Mouse (Mus musculus): ENCODE results near the gene Hspg2. TPM values are rescaled to one million over a fixed set of nuclear protein-coding genes. Genes with fewer than 3 reads are reported as not detected.
A peak's percentile ranks its signal among the peaks of the same experiment; 100 is the strongest.

Hspg2 gene
- polyA plus RNA-seq, 1 experiment from 2014 or later, result 5.2 TPM

- ATAC-seq (ENCODE audit: low read depth), result no peak
- no peaks in the 10 kb centered on the region for H3K4me1 ChIP-seq (ENCODE audit: control insufficient read depth, low read depth, low read length)
- no peak overlapping the region for H3K4me3 ChIP-seq (ENCODE audit: low read depth, low read length)
- H3K27me3 ChIP-seq (ENCODE audit: control insufficient read depth, insufficient read depth, low read depth, low read length), result no peaks in the 10 kb centered on the region
- no peak overlapping the region for H3K4me2 ChIP-seq (ENCODE audit: low read depth, low read length)
- WGBS (ENCODE audit: insufficient replicate concordance), result 88% methylated on average over 14 of the region's 14 CpGs
- no peaks in the 10 kb centered on the region; the same call in 1 of the 2 replicates for H3K36me3 ChIP-seq (ENCODE audit: control insufficient read depth, insufficient read depth)
- H3K27ac ChIP-seq (ENCODE audit: low read length), result no peak overlapping the region
- no peaks in the 10 kb centered on the region for H3K9me3 ChIP-seq (replicated peaks; ENCODE audit: control insufficient read depth, low read length)
- no peak overlapping the region for H3K9ac ChIP-seq (ENCODE audit: low read depth, low read length)
Measured at GRCm38 (mm10) chr4:137518746-137519145, 50.2 kb downstream of the Hspg2 start.

- no peaks in the 10 kb centered on the region for H3K4me1 ChIP-seq (ENCODE audit: control insufficient read depth, low read depth, low read length)
- no peak overlapping the region for H3K4me3 ChIP-seq (ENCODE audit: low read depth, low read length)
- no peak overlapping the region for H3K9ac ChIP-seq (ENCODE audit: low read depth, low read length)
- no peak for ATAC-seq (ENCODE audit: low read depth)
- no peak overlapping the region for H3K27ac ChIP-seq (ENCODE audit: low read length)
- H3K36me3 ChIP-seq (ENCODE audit: control insufficient read depth, insufficient read depth), result no peaks in the 10 kb centered on the region; the same call in 1 of the 2 replicates
- no peak overlapping the region for H3K4me2 ChIP-seq (ENCODE audit: low read depth, low read length)
- WGBS (ENCODE audit: insufficient replicate concordance), result 76% methylated on average over 5 of the region's 5 CpGs
- no peaks in the 10 kb centered on the region for H3K9me3 ChIP-seq (replicated peaks; ENCODE audit: control insufficient read depth, low read length)
- H3K27me3 ChIP-seq (ENCODE audit: control insufficient read depth, insufficient read depth, low read depth, low read length), result no peaks in the 10 kb centered on the region
Measured at GRCm38 (mm10) chr4:137520346-137520745, 51.8 kb downstream of the Hspg2 start.

- Histone ChIP-seq H3K9ac (ENCODE audit: low read depth, low read length) (no peak overlapping the region), H3K4me1 (ENCODE audit: control insufficient read depth, low read depth, low read length) (no peaks in the 10 kb centered on the region), H3K4me3 (ENCODE audit: low read depth, low read length) (no peak overlapping the region), H3K27ac (ENCODE audit: low read length) (no peak overlapping the region), H3K36me3 (ENCODE audit: control insufficient read depth, insufficient read depth) (no peaks in the 10 kb centered on the region), H3K4me2 (ENCODE audit: low read depth, low read length) (no peak overlapping the region), H3K27me3 (ENCODE audit: control insufficient read depth, insufficient read depth, low read depth, low read length) (no peaks in the 10 kb centered on the region), H3K9me3 (replicated peaks; ENCODE audit: control insufficient read depth, low read length) (no peaks in the 10 kb centered on the region)
- no peak for ATAC-seq (ENCODE audit: low read depth)
- 67% methylated on average over 11 of the region's 11 CpGs for WGBS (ENCODE audit: insufficient replicate concordance)
Measured at GRCm38 (mm10) chr4:137521966-137522365, 53.4 kb downstream of the Hspg2 start.

GRCm38 (mm10) chr4:137525426-137525825, 56.9 kb downstream of the Hspg2 start:
- Histone ChIP-seq H3K27ac (ENCODE audit: low read length) (no peak overlapping the region), H3K27me3 (ENCODE audit: control insufficient read depth, insufficient read depth, low read depth, low read length) (no peaks in the 10 kb centered on the region), H3K4me1 (ENCODE audit: control insufficient read depth, low read depth, low read length) (no peaks in the 10 kb centered on the region), H3K4me3 (ENCODE audit: low read depth, low read length) (no peak overlapping the region), H3K9ac (ENCODE audit: low read depth, low read length) (no peak overlapping the region), H3K4me2 (ENCODE audit: low read depth, low read length) (no peak overlapping the region), H3K36me3 (ENCODE audit: control insufficient read depth, insufficient read depth) (no peaks in the 10 kb centered on the region), H3K9me3 (replicated peaks; ENCODE audit: control insufficient read depth, low read length) (no peaks in the 10 kb centered on the region)
- 73% methylated on average over 1 of the region's 1 CpGs for WGBS (ENCODE audit: insufficient replicate concordance)
- ATAC-seq (ENCODE audit: low read depth), result no peak

GRCm38 (mm10) chr4:137527368-137527767, 58.8 kb downstream of the Hspg2 start:
- Histone ChIP-seq H3K36me3 (ENCODE audit: control insufficient read depth, insufficient read depth) (no peaks in the 10 kb centered on the region), H3K4me1 (ENCODE audit: control insufficient read depth, low read depth, low read length) (no peaks in the 10 kb centered on the region), H3K27me3 (ENCODE audit: control insufficient read depth, insufficient read depth, low read depth, low read length) (no peaks in the 10 kb centered on the region), H3K27ac (ENCODE audit: low read length) (no peak overlapping the region), H3K4me2 (ENCODE audit: low read depth, low read length) (no peak overlapping the region), H3K9ac (ENCODE audit: low read depth, low read length) (no peak overlapping the region), H3K9me3 (replicated peaks; ENCODE audit: control insufficient read depth, low read length) (no peaks in the 10 kb centered on the region), H3K4me3 (ENCODE audit: low read depth, low read length) (no peak overlapping the region)
- ATAC-seq (ENCODE audit: low read depth), result peak; percentile 30; the same call in 1 of the 2 replicates
- 46% methylated on average over 4 of the region's 4 CpGs for WGBS (ENCODE audit: insufficient replicate concordance)

GRCm38 (mm10) chr4:137527872-137528271, 59.3 kb downstream of the Hspg2 start:
- H3K9ac ChIP-seq (ENCODE audit: low read depth, low read length), result no peak overlapping the region
- H3K4me3 ChIP-seq (ENCODE audit: low read depth, low read length), result no peak overlapping the region
- no peaks in the 10 kb centered on the region for H3K9me3 ChIP-seq (replicated peaks; ENCODE audit: control insufficient read depth, low read length)
- no peaks in the 10 kb centered on the region for H3K36me3 ChIP-seq (ENCODE audit: control insufficient read depth, insufficient read depth)
- ATAC-seq (ENCODE audit: low read depth), result no peak
- H3K27me3 ChIP-seq (ENCODE audit: control insufficient read depth, insufficient read depth, low read depth, low read length), result no peaks in the 10 kb centered on the region
- 61% methylated on average over 6 of the region's 6 CpGs for WGBS (ENCODE audit: insufficient replicate concordance)
- H3K4me1 ChIP-seq (ENCODE audit: control insufficient read depth, low read depth, low read length), result no peaks in the 10 kb centered on the region
- no peak overlapping the region for H3K4me2 ChIP-seq (ENCODE audit: low read depth, low read length)
- H3K27ac ChIP-seq (ENCODE audit: low read length), result no peak overlapping the region

GRCm38 (mm10) chr4:137540356-137540755, 71.8 kb downstream of the Hspg2 start:
- WGBS (ENCODE audit: insufficient replicate concordance), result 59% methylated on average over 14 of the region's 14 CpGs
- H3K9me3 ChIP-seq (replicated peaks; ENCODE audit: control insufficient read depth, low read length), result no peaks in the 10 kb centered on the region
- no peaks in the 10 kb centered on the region; the same call in 1 of the 2 replicates for H3K4me1 ChIP-seq (ENCODE audit: control insufficient read depth, low read depth, low read length)
- no peak overlapping the region for H3K27ac ChIP-seq (ENCODE audit: low read length)
- peak; percentile 64 for ATAC-seq (ENCODE audit: low read depth)
- no peaks in the 10 kb centered on the region for H3K27me3 ChIP-seq (ENCODE audit: control insufficient read depth, insufficient read depth, low read depth, low read length)
- no peaks in the 10 kb centered on the region; the same call in 1 of the 2 replicates for H3K36me3 ChIP-seq (ENCODE audit: control insufficient read depth, insufficient read depth)
- no peak overlapping the region for H3K9ac ChIP-seq (ENCODE audit: low read depth, low read length)
- no peak overlapping the region for H3K4me2 ChIP-seq (ENCODE audit: low read depth, low read length)
- no peak overlapping the region for H3K4me3 ChIP-seq (ENCODE audit: low read depth, low read length)

GRCm38 (mm10) chr4:137542968-137543367, 74.4 kb downstream of the Hspg2 start:
- Histone ChIP-seq H3K27me3 (ENCODE audit: control insufficient read depth, insufficient read depth, low read depth, low read length) (no peaks in the 10 kb centered on the region), H3K27ac (ENCODE audit: low read length) (no peak overlapping the region), H3K4me3 (ENCODE audit: low read depth, low read length) (no peak overlapping the region), H3K9ac (ENCODE audit: low read depth, low read length) (no peak overlapping the region), H3K9me3 (replicated peaks; ENCODE audit: control insufficient read depth, low read length) (no peaks in the 10 kb centered on the region), H3K4me2 (ENCODE audit: low read depth, low read length) (no peak overlapping the region), H3K4me1 (ENCODE audit: control insufficient read depth, low read depth, low read length) (no peaks in the 10 kb centered on the region; the same call in 1 of the 2 replicates), H3K36me3 (ENCODE audit: control insufficient read depth, insufficient read depth) (no peaks in the 10 kb centered on the region; the same call in 1 of the 2 replicates)
- 61% methylated on average over 10 of the region's 10 CpGs for WGBS (ENCODE audit: insufficient replicate concordance)
- peak; percentile 20; the same call in 1 of the 2 replicates for ATAC-seq (ENCODE audit: low read depth)

GRCm38 (mm10) chr4:137545568-137545967, 77.0 kb downstream of the Hspg2 start:
- 78% methylated on average over 9 of the region's 9 CpGs for WGBS (ENCODE audit: insufficient replicate concordance)
- no peak overlapping the region for H3K4me3 ChIP-seq (ENCODE audit: low read depth, low read length)
- H3K36me3 ChIP-seq (ENCODE audit: control insufficient read depth, insufficient read depth), result no peaks in the 10 kb centered on the region; the same call in 1 of the 2 replicates

More at GRCm38 (mm10) chr4:137545568-137545967, 77.0 kb downstream of the Hspg2 start:
- no peak overlapping the region for H3K4me2 ChIP-seq (ENCODE audit: low read depth, low read length)
- no peaks in the 10 kb centered on the region for H3K9me3 ChIP-seq (replicated peaks; ENCODE audit: control insufficient read depth, low read length)
- no peak overlapping the region for H3K27ac ChIP-seq (ENCODE audit: low read length)
- no peaks in the 10 kb centered on the region; the same call in 1 of the 2 replicates for H3K4me1 ChIP-seq (ENCODE audit: control insufficient read depth, low read depth, low read length)
- no peak overlapping the region for H3K9ac ChIP-seq (ENCODE audit: low read depth, low read length)
- ATAC-seq (ENCODE audit: low read depth), result no peak
- H3K27me3 ChIP-seq (ENCODE audit: control insufficient read depth, insufficient read depth, low read depth, low read length), result no peaks in the 10 kb centered on the region
